Mouse (Mus musculus) regulatory T cell (primary cell): ENCODE results near the gene Gm44805.

Experiments
- in situ Hi-C: fragments of 300-600 bp; cut with MboI, MseI; formaldehyde crosslinking; loops from one replicate; pipeline ENCODE4 v1.15.1; 2025; ENCODE audit warnings: high pct_unique_total_duplicates

Gene Gm44805

GRCm38 (mm10) chr7:19678901-19679300 lies 2.3 kb downstream of the Gm44805 start:
- in situ Hi-C loops: no loop called here

- in situ Hi-C loops: no loop called here
These were observed 3.4 kb downstream of the Gm44805 start, which contains the start of gene Apoc2 for GRCm38 (mm10) chr7:19677872-19678271. TSS of gene Apoc2 (minus strand) at chr7:19677941.

GRCm38 (mm10) chr7:19676662-19677061 lies 4.6 kb downstream of the Gm44805 start:
- in situ Hi-C loops: no loop called here

- in situ Hi-C loops: no loop called here
These were observed 5.4 kb downstream of the Gm44805 start for GRCm38 (mm10) chr7:19675824-19676223.

- in situ Hi-C loops: no loop called here
These were observed 8.0 kb downstream of the Gm44805 start for GRCm38 (mm10) chr7:19673083-19673699.

DNA sequence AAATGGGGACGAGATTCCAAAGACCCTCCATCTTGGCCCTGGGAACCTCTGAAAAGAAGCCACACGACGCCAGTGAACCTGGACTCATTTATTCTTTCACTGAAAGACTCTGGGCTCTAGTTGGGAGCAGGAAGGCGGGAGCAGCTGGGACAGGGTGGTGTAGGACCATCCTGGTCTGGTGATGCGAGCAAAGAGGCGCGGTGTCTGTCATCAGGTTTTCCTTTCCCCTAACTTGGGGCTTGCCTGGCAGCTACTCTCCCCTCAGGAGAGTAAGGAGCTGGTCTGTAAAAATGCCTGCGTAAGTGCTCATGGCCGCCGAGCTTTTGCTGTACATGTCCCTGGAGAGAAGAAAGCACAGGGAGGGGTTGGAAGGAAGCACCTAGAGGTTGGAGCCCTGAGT lies 9.7 kb downstream of the Gm44805 start:
- in situ Hi-C loops: no loop called here

DNA sequence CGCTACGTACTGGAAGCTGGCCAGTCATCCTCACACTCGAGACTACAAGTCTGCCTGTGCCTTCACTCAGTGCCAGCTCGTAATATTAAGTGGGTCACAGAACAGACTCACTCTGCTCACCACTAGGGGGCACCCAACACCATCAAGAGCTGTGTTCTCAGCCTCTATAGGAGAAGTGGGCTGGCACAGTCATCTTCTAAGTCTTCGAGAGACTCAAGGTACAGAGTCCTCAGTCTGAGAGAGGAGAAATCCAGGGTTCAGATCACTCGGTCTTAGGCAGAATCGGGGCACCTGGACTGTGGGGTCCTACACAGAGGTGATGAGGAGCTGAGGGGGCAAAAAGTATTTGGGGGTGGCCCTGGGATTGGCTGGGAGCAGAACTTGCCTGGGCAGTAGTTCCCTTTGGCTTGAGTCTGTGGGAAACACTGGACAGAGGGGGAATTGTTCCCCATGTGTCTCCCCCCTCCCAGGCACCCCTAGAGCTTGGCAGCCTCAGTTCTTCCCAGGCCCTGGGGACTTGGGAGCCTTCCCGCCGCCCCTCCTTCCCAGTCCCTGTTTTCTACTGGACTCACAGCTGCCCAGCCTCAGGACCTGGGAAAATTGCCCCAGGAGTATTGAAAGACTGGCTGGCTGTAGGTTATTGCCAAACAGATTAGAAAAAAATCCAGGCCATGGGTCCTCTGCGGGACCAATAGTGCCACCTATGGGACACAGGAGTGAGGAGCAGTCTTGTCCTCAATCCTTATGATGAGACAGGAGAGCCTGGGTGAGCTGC lies 12.1 kb downstream of the Gm44805 start:
- in situ Hi-C loops: loop anchor here (5.0 kb wide), 1 partner anchor 43 kb away; no protein-coding TSS in a partner anchor

DNA sequence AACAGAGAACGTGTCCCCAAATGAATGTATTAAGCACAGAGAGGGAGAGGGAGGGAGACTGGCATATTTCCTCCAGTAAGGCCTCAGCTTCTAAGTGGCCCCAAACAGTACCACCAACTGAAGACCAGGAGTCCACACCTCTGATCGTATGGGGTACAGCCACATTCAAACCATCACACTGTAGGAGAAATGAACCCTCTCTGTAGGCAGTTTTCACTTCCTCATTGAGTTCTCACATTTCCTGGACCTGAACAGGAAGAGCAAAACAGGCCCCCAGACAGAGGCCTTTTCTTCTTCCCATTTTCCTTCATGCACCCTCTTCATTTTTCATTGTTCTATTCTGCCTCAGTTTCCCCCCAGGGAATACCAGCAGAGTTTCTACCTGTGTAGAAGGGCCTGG lies 13.8 kb downstream of the Gm44805 start:
- in situ Hi-C loops: loop anchor here (5.0 kb wide), 1 partner anchor 45 kb away; no protein-coding TSS in a partner anchor

DNA sequence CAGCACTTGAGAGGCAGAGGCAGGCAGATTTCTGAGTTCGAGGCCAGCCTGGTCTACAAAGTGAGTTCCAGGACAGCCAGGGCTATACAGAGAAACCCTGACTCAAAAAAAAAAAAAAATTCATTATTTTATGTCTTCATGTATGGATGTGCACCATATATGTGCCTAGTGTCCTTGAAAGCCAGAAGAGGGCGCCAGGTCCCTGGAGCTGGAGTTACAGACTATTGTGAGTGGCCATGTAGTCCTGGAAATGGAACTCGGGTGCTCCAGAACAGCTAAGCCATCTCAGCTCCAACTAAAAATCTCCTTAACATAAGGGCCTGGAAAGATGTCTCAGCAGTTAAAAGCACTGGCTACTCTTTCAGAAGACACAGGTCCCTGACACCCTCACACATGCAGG lies 14.5 kb downstream of the Gm44805 start:
- in situ Hi-C loops: loop anchor here (5.0 kb wide), 1 partner anchor 46 kb away; no protein-coding TSS in a partner anchor

- in situ Hi-C loops: loop anchor here (5.0 kb wide), 1 partner anchor 47 kb away; no protein-coding TSS in a partner anchor
These were observed 16.0 kb downstream of the Gm44805 start, which contains the start of gene Clptm1 for GRCm38 (mm10) chr7:19664955-19665841. TSS of gene Clptm1 (minus strand) at chr7:19665033.

GRCm38 (mm10) chr7:19664455-19664954 lies 16.7 kb downstream of the Gm44805 start:
- in situ Hi-C loops: no loop called here

GRCm38 (mm10) chr7:19663940-19664339 lies 17.3 kb downstream of the Gm44805 start:
- in situ Hi-C loops: no loop called here

DNA sequence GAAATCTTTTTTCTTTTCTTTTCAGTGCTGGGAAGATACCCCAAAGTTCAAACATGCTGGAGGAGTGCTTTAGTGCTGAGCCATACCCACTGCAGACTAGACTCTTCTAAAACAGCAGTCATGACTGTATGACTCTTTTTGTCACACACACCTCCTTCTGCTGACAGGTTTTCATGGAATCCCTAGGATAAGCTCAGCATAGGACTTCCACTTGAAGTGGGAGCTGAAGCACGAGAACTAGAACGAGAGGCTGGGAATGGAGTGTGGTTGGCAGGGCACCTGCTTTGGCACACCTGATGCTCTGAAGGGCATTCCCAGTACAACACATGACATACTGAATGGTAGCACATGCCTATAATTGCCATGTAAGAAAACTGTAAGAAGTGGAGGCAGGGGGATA lies 28.6 kb downstream of the Gm44805 start:
- in situ Hi-C loops: no loop called here

DNA sequence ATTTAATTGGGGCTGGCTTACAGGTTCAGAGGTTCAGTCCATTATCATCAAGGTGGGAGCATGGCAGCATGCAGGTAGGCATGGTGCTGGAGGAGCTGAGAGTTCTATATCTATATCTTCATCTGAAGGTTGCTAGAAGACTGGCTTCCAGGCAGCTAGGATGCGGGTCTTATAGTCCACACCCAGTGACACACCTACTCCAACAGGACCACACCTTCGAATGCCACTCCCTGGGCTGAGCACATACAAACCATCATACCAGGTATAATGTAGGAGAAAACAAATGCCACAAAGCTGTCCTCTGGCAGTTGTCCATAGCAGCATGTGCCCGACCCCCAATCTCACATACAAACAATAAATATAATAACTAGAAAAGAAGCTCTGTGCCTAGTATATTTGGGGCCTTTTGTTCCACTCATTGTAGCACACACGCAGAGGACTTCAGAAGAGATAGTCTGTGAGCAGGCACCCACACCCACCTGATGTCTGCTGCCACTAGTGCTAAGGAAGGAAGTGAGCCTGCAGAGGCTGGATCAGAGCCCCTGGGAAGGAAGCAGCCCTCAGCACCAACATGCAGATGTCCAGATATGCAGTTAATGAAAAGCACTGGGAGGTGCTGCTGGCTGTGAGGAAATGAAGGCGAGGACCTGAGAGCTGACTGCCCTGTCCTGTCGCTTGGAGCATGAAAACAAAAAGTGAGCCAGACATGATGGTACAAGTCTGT lies 30.0 kb downstream of the Gm44805 start:
- in situ Hi-C loops: no loop called here

DNA sequence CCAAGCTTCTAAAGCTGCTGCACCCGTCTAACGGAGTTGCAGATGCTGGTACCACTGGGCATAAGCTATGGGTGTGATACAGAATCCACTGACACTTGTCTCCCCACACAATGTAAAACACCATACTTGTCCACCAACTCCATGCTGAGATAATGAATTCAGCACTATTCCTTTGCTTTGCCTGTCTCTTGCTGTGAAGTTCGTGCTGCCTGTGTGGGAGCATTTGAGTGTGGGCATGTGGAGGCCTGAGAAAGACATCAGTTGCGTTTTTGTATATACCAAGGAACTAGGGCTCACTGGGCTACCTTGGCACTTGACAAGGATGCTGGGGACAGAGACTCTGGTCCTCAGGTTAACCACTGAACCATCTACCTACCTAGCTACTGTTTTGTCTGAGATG lies 40.0 kb downstream of the Gm44805 start:
- in situ Hi-C loops: no loop called here

DNA sequence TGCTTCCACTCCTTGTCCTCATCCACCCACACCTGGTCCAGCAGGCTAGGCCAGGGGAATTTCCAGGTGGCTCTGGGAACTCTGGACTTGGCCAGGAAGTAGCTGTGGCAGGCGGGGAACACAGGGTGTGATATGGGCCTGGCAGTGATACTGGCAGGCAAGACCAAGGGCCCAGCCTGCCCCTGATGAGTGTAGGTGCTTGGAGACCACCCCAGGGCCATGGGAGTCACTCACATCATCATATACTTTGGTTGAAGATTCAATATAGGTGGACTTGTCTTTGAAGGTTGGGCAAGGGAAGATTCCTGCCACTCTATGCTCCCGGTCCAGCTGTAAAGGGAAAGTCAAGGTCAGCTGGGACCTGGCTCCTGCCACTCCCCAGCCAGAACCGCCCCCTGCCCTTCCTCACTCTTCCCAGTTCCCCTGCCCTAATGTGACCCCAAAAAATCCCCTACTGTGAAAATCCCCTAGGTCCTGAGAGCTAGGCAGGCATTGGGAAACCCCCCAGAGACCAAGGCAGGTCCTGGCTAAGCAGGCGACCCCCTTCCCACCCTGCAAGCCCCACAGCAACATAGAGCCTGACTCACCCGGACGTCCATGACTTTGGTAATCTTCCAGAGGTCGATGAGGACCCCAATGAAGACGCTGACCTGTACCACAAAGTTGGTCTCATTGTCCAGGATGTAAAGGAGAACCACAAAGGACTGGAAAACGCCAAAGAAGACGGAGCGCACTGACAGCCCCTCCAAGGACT lies 46.0 kb downstream of the Gm44805 start:
- in situ Hi-C loops: no loop called here

- in situ Hi-C loops: no loop called here
These were observed 46.6 kb downstream of the Gm44805 start for GRCm38 (mm10) chr7:19634591-19634990.

GRCm38 (mm10) chr7:19633855-19634254 lies 47.4 kb downstream of the Gm44805 start:
- in situ Hi-C loops: no loop called here

DNA sequence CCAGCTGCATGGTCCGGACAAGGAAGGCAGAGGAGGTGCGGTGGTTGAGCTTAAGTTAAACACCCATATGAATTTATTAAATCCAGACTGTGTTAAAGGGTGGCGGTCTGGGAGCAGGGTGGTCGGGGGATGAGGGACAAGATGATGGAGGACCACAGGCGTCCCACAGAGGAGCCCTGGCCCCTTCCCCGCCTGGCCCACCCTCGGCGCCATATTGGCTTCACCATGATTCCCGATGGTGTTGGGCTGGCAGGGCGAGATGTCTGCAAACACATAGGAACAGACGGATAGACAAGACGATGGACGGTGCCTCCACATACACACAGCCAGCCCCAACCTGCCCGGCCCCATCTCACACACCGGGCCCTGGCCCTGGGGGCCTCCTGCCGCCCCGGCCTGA lies 48.0 kb downstream of the Gm44805 start:
- in situ Hi-C loops: no loop called here

- in situ Hi-C loops: no loop called here
These were observed 48.5 kb downstream of the Gm44805 start for GRCm38 (mm10) chr7:19632720-19633119.
